Mouse (Mus musculus) CD4-positive naive resting alpha-beta T cell, adult 57 days (primary cell): ENCODE results near the gene Zfp708. TPM values are rescaled to one million over a fixed set of nuclear protein-coding genes. Genes with fewer than 3 reads are reported as not detected.

Experiments
- total RNA-seq: library from RNA; stranded (reverse); gene quantifications from one replicate; pipeline ENCODE4 v1.2.4, GENCODE M21; 2023

The Zfp708 gene
- total RNA-seq: 0.83 TPM

GRCm38 (mm10) chr13:67097876-67098275, at the start of gene Zfp708:
Zfp708 (minus strand) TSS chr13:67097976.

GRCm38 (mm10) chr13:67121360-67121759, 23.6 kb upstream of the Zfp708 start, which contains the start of gene Zfp759:
Zfp759 (plus strand) TSS chr13:67121660.

GRCm38 (mm10) chr13:67116163-67116562, 18.4 kb upstream of the Zfp708 start, which contains the start of gene Rslcan18:
Rslcan18 (minus strand) TSS chr13:67116263.

GRCm38 (mm10) chr13:67108194-67108820, 10.5 kb upstream of the Zfp708 start, which contains the start of gene Gm28557:
Gm28557 (minus strand) TSS chr13:67108604.

DNA sequence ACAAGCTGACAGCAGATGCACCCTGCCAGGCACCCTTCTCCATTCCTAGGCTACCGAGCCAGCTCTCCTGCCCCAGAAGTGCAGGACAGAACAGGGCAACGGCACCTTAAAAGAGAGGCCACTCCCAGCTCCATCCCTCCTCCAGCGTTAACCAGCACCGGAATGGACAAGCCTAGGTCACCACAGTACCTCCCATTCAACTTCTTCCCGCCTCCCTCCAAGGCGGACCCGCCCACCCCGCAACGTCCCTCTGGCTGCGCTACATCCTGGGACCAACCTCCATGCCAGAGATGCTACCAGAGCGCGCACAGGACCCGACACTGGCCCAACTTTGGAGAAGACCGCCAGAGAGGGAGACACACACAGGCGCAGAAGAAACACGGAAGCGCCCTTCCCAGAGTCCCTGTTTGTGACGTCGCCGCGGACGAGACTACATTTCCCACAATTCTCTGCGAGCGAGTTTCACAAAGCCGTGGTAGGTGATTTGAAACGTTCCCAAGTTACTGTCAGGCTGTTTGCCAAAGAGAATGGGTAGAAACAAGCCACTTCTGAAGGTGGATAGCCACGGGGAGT, 36.9 kb downstream of the Zfp708 start, which contains the start of gene Zfp712:
Gene Zfp712 (minus strand): TSS at position 385 of the 573 bp plus-strand sequence.

Other genes starting within 250 kb of the Zfp708 start
- gene Gm10767, start 193.1 kb downstream of the Zfp708 start, total RNA-seq: 0.83 TPM
- 4.6 TPM for gene Zfp712, start 36.8 kb downstream of the Zfp708 start, total RNA-seq
- gene Gm28557, start 10.6 kb upstream of the Zfp708 start, total RNA-seq: 5.5 TPM
- not detected for gene Rslcan18, start 18.3 kb upstream of the Zfp708 start, total RNA-seq
- gene Zfp759, start 23.7 kb upstream of the Zfp708 start, total RNA-seq: 3.3 TPM
- 6.3 TPM for gene Rsl1, start 75.2 kb upstream of the Zfp708 start, total RNA-seq
- 1.5 TPM for gene Zfp455, start 96.5 kb upstream of the Zfp708 start, total RNA-seq
- 1.8 TPM for gene Zfp458, start 180.5 kb upstream of the Zfp708 start, total RNA-seq
- gene Zfp457, start 208.5 kb upstream of the Zfp708 start, total RNA-seq: 1.5 TPM
- 12.8 TPM for gene Zfp595, start 234.6 kb upstream of the Zfp708 start, total RNA-seq